Mouse (Mus musculus) lung, postnatal 0 days (tissue): ENCODE results near the gene Vmn2r8.
"Not testable (repeated sequence)": the region's sequence is repeated elsewhere in the genome, so short reads cannot be mapped to it uniquely, and the experiment has no call there.

ENCODE experiments used
- CTCF ChIP-seq: IDR thresholded peaks from 2 replicates; pipeline ENCODE4 v1.5.1; 2016; ENCODE audit warnings: antibody characterized with exemption, mild to moderate bottlenecking
- EP300 ChIP-seq: IDR thresholded peaks from 2 replicates; pipeline ENCODE4 v1.6.1; 2016; ENCODE audit warnings: antibody characterized with exemption, mild to moderate bottlenecking, control low read depth

DNA sequence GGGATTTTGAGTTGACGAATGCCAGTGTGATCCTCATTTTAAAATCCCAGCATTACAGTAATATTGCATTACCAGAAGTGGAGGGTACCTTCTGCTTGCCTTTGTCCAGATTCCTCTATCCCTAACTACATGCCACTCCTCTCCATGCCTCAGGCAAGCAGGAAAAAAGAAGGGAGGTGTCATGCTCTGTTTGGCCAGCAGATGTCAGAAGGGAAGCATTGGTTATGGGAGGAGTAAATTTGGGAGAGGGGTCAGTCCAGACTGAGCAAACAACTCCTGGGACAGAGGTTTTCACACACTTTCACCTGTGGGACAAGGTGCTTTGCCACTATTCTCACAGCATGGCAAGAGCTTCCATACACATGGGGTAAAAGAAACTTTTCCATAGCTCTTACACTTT, 18.3 kb downstream of the Vmn2r8 start:
- TF ChIP-seq CTCF: peak; percentile 70
- not testable (repeated sequence) for TF ChIP-seq EP300
